Mouse (Mus musculus) liver, embryonic 16.5 days (tissue): ENCODE data around the gene Tex264. TPM values are rescaled to one million over a fixed set of nuclear protein-coding genes. Genes with fewer than 3 reads are reported as not detected.

Source experiments
- ATAC-seq: fragments of 200-750 bp; cut with Nextera tagmentation; 2 replicates; pipeline ENCODE4 v1.8.0; 2017; ENCODE audit warnings: low read depth, mild to moderate bottlenecking, moderate number of reproducible peaks, moderate library complexity
- H3K27ac ChIP-seq: fragments of 300-500 bp; sonication (generic); 2 replicates; pipeline ENCODE4 v1.5.1; 2014; ENCODE audit warnings: mild to moderate bottlenecking, low read length
- H3K27me3 ChIP-seq: fragments of 300-500 bp; sonication (generic); 2 replicates; pipeline ENCODE4 v1.6.1; 2014; ENCODE audit warnings: low read depth, low read length, mixed read lengths; ENCODE audit not compliant: control insufficient read depth, insufficient read depth
- H3K36me3 ChIP-seq: fragments of 300-500 bp; sonication (generic); 2 replicates; pipeline ENCODE4 v1.6.1; 2014; ENCODE audit warnings: mild to moderate bottlenecking; ENCODE audit not compliant: control insufficient read depth, insufficient read depth
- H3K4me1 ChIP-seq: fragments of 300-500 bp; sonication (generic); 2 replicates; pipeline ENCODE4 v1.6.1; 2014; ENCODE audit warnings: low read depth, low read length, mixed read lengths; ENCODE audit not compliant: control insufficient read depth
- H3K4me2 ChIP-seq: fragments of 300-500 bp; sonication (generic); 2 replicates; pipeline ENCODE4 v1.6.1; 2014; ENCODE audit warnings: low read depth, low read length, mixed read lengths
- H3K4me3 ChIP-seq: fragments of 300-500 bp; sonication (generic); 2 replicates; pipeline ENCODE4 v1.5.1; 2014; ENCODE audit warnings: low read depth, mild to moderate bottlenecking, low read length
- H3K9ac ChIP-seq: fragments of 300-500 bp; sonication (generic); 2 replicates; pipeline ENCODE4 v1.6.1; 2014; ENCODE audit warnings: low read depth, low read length
- H3K9me3 ChIP-seq: fragments of 300-500 bp; sonication (generic); replicated peaks from 2 replicates; pipeline ENCODE4 v1.6.1; 2016; ENCODE audit warnings: low read length; ENCODE audit not compliant: control insufficient read depth
- WGBS: fragments of 180-500 bp; shearing (Covaris S2); extraction: QIAGEN DNeasy Blood & Tissue Kit; methylation state at CpG from one replicate; pipeline ENCODE4 v1.1.7; 2014; ENCODE audit not compliant: insufficient replicate concordance; 5-methylcytosine and 5-hydroxymethylcytosine counted together
- polyA plus RNA-seq: library from polyadenylated mRNA; unstranded; fragments of >200 nt; fragmentation: Nextera tagmentation; extraction: Ambion mirVana; gene quantifications from 2 replicates; pipeline ENCODE4 v1.2.1, GENCODE M21; 2015

The Tex264 gene
- polyA plus RNA-seq, 1 experiment from 2014 or later, result 17.8 TPM

GRCm38 (mm10) chr9:106675965-106676364, 9.8 kb downstream of the Tex264 start:
- 60% methylated on average over 9 of the region's 9 CpGs for WGBS
- H3K27me3 ChIP-seq, result no peaks in the 10 kb centered on the region
- no peak overlapping the region for H3K4me3 ChIP-seq
- H3K36me3 ChIP-seq, result no peaks in the 10 kb centered on the region
- H3K9ac ChIP-seq, result no peak overlapping the region
- H3K4me2 ChIP-seq, result no peak overlapping the region
- H3K4me1 ChIP-seq, result peaks cover 9% of the 10 kb centered on the region
- no peak for ATAC-seq
- no peak overlapping the region for H3K27ac ChIP-seq
- no peaks in the 10 kb centered on the region for H3K9me3 ChIP-seq

- no peak overlapping the region for H3K4me3 ChIP-seq
- ATAC-seq, result peak; percentile 49; the same call in 1 of the 2 replicates
- no peak overlapping the region for H3K27ac ChIP-seq
- no peaks in the 10 kb centered on the region for H3K36me3 ChIP-seq
- no peak overlapping the region for H3K9ac ChIP-seq
- H3K27me3 ChIP-seq, result no peaks in the 10 kb centered on the region
- no peaks in the 10 kb centered on the region for H3K9me3 ChIP-seq
- H3K4me2 ChIP-seq, result no peak overlapping the region
- H3K4me1 ChIP-seq, result peaks cover 9% of the 10 kb centered on the region
- 2% methylated on average over 1 of the region's 1 CpGs for WGBS
Observed at GRCm38 (mm10) chr9:106675480-106675879, 10.2 kb downstream of the Tex264 start.

GRCm38 (mm10) chr9:106673860-106674259, 11.9 kb downstream of the Tex264 start:
- ATAC-seq, result peak; percentile 38; the same call in 1 of the 2 replicates
- no peak overlapping the region for H3K27ac ChIP-seq
- H3K9ac ChIP-seq, result no peak overlapping the region
- 77% methylated on average over 2 of the region's 2 CpGs for WGBS
- no peak overlapping the region for H3K4me3 ChIP-seq
- no peak overlapping the region for H3K4me2 ChIP-seq
- H3K9me3 ChIP-seq, result no peaks in the 10 kb centered on the region
- H3K4me1 ChIP-seq, result peaks cover 9% of the 10 kb centered on the region
- H3K27me3 ChIP-seq, result no peaks in the 10 kb centered on the region
- H3K36me3 ChIP-seq, result no peaks in the 10 kb centered on the region

- H3K4me2 ChIP-seq, result no peak overlapping the region
- no peaks in the 10 kb centered on the region for H3K9me3 ChIP-seq
- no peaks in the 10 kb centered on the region for H3K27me3 ChIP-seq
- peaks cover 4% of the 10 kb centered on the region; the same call in 1 of the 2 replicates for H3K36me3 ChIP-seq
- WGBS, result 73% methylated on average over 6 of the region's 6 CpGs
- H3K4me1 ChIP-seq, result no peaks in the 10 kb centered on the region
- H3K9ac ChIP-seq, result no peak overlapping the region
- H3K27ac ChIP-seq, result no peak overlapping the region
- no peak for ATAC-seq
- H3K4me3 ChIP-seq, result no peak overlapping the region
Observed at GRCm38 (mm10) chr9:106664856-106665255, 20.9 kb downstream of the Tex264 start.

- Histone ChIP-seq H3K27ac (no peak overlapping the region), H3K36me3 (peaks cover 4% of the 10 kb centered on the region; the same call in 1 of the 2 replicates), H3K4me3 (no peak overlapping the region), H3K9me3 (no peaks in the 10 kb centered on the region), H3K27me3 (no peaks in the 10 kb centered on the region), H3K9ac (no peak overlapping the region), H3K4me2 (no peak overlapping the region), H3K4me1 (no peaks in the 10 kb centered on the region)
- WGBS, result 72% methylated on average over 4 of the region's 4 CpGs
- ATAC-seq, result no peak
Observed at GRCm38 (mm10) chr9:106664433-106664832, 21.3 kb downstream of the Tex264 start.

- no peak overlapping the region for H3K9ac ChIP-seq
- no peaks in the 10 kb centered on the region for H3K4me1 ChIP-seq
- H3K27me3 ChIP-seq, result no peaks in the 10 kb centered on the region
- no peak overlapping the region for H3K4me3 ChIP-seq
- ATAC-seq, result no peak
- WGBS, result 72% methylated on average over 6 of the region's 6 CpGs
- peaks cover 4% of the 10 kb centered on the region; the same call in 1 of the 2 replicates for H3K36me3 ChIP-seq
- H3K27ac ChIP-seq, result no peak overlapping the region
- no peak overlapping the region for H3K4me2 ChIP-seq
- no peaks in the 10 kb centered on the region for H3K9me3 ChIP-seq
Observed at GRCm38 (mm10) chr9:106663200-106663599, 22.5 kb downstream of the Tex264 start.

- WGBS, result 61% methylated on average over 1 of the region's 1 CpGs
- ATAC-seq, result no peak
Observed at GRCm38 (mm10) chr9:106659935-106660334, 25.8 kb downstream of the Tex264 start.

GRCm38 (mm10) chr9:106659441-106659840, 26.3 kb downstream of the Tex264 start:
- Histone ChIP-seq H3K4me3 (no peak overlapping the region), H3K4me2 (no peak overlapping the region), H3K4me1 (no peaks in the 10 kb centered on the region), H3K27me3 (peaks cover 21% of the 10 kb centered on the region), H3K9me3 (no peaks in the 10 kb centered on the region), H3K27ac (no peak overlapping the region), H3K9ac (no peak overlapping the region), H3K36me3 (peaks cover 4% of the 10 kb centered on the region; the same call in 1 of the 2 replicates)
- ATAC-seq, result no peak
- WGBS, result 76% methylated on average over 7 of the region's 7 CpGs

More at GRCm38 (mm10) chr9:106659935-106660334, 25.8 kb downstream of the Tex264 start:
- no peaks in the 10 kb centered on the region for H3K4me1 ChIP-seq
- H3K9me3 ChIP-seq, result no peaks in the 10 kb centered on the region
- no peak overlapping the region for H3K4me2 ChIP-seq
- H3K27ac ChIP-seq, result no peak overlapping the region
- peaks cover 16% of the 10 kb centered on the region for H3K27me3 ChIP-seq
- peaks cover 4% of the 10 kb centered on the region; the same call in 1 of the 2 replicates for H3K36me3 ChIP-seq
- no peak overlapping the region for H3K9ac ChIP-seq
- no peak overlapping the region for H3K4me3 ChIP-seq

GRCm38 (mm10) chr9:106657592-106657991, 28.1 kb downstream of the Tex264 start:
- 47% methylated on average over 5 of the region's 5 CpGs for WGBS
- Histone ChIP-seq H3K4me3 (no peak overlapping the region), H3K4me2 (no peak overlapping the region), H3K9ac (no peak overlapping the region), H3K4me1 (no peaks in the 10 kb centered on the region), H3K9me3 (no peaks in the 10 kb centered on the region), H3K27me3 (peaks cover 28% of the 10 kb centered on the region), H3K27ac (no peak overlapping the region), H3K36me3 (peaks cover 4% of the 10 kb centered on the region; the same call in 1 of the 2 replicates)
- ATAC-seq, result no peak
